Mouse (Mus musculus) liver, embryonic 16.5 days (tissue): Measurements from ENCODE around the gene Cdk9. TPM values are rescaled to one million over a fixed set of nuclear protein-coding genes. Genes with fewer than 3 reads are reported as not detected.

Experiments used
- ATAC-seq: fragments of 200-750 bp; cut with Nextera tagmentation; 2 replicates; pipeline ENCODE4 v1.8.0; 2017; ENCODE audit warnings: low read depth, mild to moderate bottlenecking, moderate number of reproducible peaks, moderate library complexity
- H3K27ac ChIP-seq: fragments of 300-500 bp; sonication (generic); 2 replicates; pipeline ENCODE4 v1.5.1; 2014; ENCODE audit warnings: mild to moderate bottlenecking, low read length
- H3K27me3 ChIP-seq: fragments of 300-500 bp; sonication (generic); 2 replicates; pipeline ENCODE4 v1.6.1; 2014; ENCODE audit warnings: low read depth, low read length, mixed read lengths; ENCODE audit not compliant: control insufficient read depth, insufficient read depth
- H3K36me3 ChIP-seq: fragments of 300-500 bp; sonication (generic); 2 replicates; pipeline ENCODE4 v1.6.1; 2014; ENCODE audit warnings: mild to moderate bottlenecking; ENCODE audit not compliant: control insufficient read depth, insufficient read depth
- H3K4me1 ChIP-seq: fragments of 300-500 bp; sonication (generic); 2 replicates; pipeline ENCODE4 v1.6.1; 2014; ENCODE audit warnings: low read depth, low read length, mixed read lengths; ENCODE audit not compliant: control insufficient read depth
- H3K4me2 ChIP-seq: fragments of 300-500 bp; sonication (generic); 2 replicates; pipeline ENCODE4 v1.6.1; 2014; ENCODE audit warnings: low read depth, low read length, mixed read lengths
- H3K4me3 ChIP-seq: fragments of 300-500 bp; sonication (generic); 2 replicates; pipeline ENCODE4 v1.5.1; 2014; ENCODE audit warnings: low read depth, mild to moderate bottlenecking, low read length
- H3K9ac ChIP-seq: fragments of 300-500 bp; sonication (generic); 2 replicates; pipeline ENCODE4 v1.6.1; 2014; ENCODE audit warnings: low read depth, low read length
- H3K9me3 ChIP-seq: fragments of 300-500 bp; sonication (generic); replicated peaks from 2 replicates; pipeline ENCODE4 v1.6.1; 2016; ENCODE audit warnings: low read length; ENCODE audit not compliant: control insufficient read depth
- WGBS: fragments of 180-500 bp; shearing (Covaris S2); extraction: QIAGEN DNeasy Blood & Tissue Kit; methylation state at CpG from one replicate; pipeline ENCODE4 v1.1.7; 2014; ENCODE audit not compliant: insufficient replicate concordance; 5-methylcytosine and 5-hydroxymethylcytosine counted together
- polyA plus RNA-seq: library from polyadenylated mRNA; unstranded; fragments of >200 nt; fragmentation: Nextera tagmentation; extraction: Ambion mirVana; gene quantifications from 2 replicates; pipeline ENCODE4 v1.2.1, GENCODE M21; 2015

The Cdk9 gene
- polyA plus RNA-seq, 1 experiment from 2014 or later: 40.2 TPM

DNA sequence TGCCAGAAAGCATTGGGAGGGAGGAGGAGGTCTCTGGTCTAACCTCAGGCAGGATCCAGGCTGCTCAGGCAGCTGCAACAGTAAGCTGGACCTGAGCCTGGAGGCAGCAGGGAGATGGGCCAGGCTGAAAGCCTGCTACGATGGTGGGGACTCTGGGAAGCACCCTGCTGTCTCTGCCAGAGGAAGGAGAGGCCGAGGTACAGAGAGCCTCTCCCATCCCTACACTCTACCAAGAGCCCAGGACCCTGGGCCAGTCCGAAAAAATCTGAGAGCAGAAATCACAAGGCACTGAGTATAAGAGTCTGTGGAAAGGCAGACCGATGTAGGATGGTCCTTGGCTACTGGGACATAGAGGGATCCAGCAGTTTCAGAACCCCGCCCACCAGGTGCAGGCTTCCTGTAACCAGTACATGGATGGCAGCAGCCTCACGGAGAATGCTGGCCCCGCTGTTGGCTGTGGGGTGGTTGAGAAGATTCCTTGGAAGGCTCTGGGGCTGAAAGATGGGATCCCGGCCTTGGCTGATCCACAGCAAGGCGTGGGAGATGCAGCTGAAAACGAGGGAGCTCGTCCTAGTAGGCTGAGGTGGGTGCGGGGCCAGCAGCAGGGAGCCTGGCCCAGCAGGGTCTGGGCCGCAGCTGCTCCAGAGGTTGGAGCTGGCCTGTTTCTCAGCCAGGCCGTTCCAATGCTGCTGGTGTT is 30.0 kb downstream of the Cdk9 start:
- Histone ChIP-seq H3K4me2 (no peak overlapping the region), H3K27me3 (no peaks in the 10 kb centered on the region), H3K36me3 (peaks cover 20% of the 10 kb centered on the region), H3K9ac (no peak overlapping the region), H3K4me3 (no peak overlapping the region), H3K27ac (no peak overlapping the region), H3K9me3 (no peaks in the 10 kb centered on the region), H3K4me1 (no peaks in the 10 kb centered on the region; the same call in 1 of the 2 replicates)
- 68% methylated on average over 14 of the region's 14 CpGs for WGBS
- ATAC-seq: no peak

DNA sequence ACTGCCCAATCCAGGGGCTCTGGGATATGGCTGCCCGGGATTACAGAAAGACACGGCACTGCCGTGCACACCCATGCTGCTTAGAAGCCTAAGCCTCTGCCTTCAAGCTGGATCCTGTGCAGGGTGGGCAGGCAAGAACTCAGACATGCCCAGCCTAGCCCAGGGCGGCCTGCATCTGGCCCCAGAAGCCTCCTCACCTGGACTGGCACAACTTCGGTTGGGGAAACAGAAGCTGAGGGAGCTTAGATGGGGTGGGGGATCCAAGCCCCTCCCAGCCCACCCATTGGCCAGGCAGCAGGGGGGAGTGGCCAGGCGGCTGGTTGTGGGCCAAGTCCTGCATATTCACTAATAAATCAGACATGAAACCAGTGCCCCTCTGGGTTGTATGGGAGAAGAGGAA is 31.1 kb downstream of the Cdk9 start:
- no peaks in the 10 kb centered on the region; the same call in 1 of the 2 replicates for H3K4me1 ChIP-seq
- ATAC-seq: no peak
- H3K4me2 ChIP-seq: no peak overlapping the region
- H3K27me3 ChIP-seq: no peaks in the 10 kb centered on the region
- no peak overlapping the region for H3K27ac ChIP-seq
- peaks cover 18% of the 10 kb centered on the region for H3K36me3 ChIP-seq
- H3K9me3 ChIP-seq: no peaks in the 10 kb centered on the region
- no peak overlapping the region for H3K4me3 ChIP-seq
- no peak overlapping the region for H3K9ac ChIP-seq
- WGBS: 66% methylated on average over 6 of the region's 6 CpGs

DNA sequence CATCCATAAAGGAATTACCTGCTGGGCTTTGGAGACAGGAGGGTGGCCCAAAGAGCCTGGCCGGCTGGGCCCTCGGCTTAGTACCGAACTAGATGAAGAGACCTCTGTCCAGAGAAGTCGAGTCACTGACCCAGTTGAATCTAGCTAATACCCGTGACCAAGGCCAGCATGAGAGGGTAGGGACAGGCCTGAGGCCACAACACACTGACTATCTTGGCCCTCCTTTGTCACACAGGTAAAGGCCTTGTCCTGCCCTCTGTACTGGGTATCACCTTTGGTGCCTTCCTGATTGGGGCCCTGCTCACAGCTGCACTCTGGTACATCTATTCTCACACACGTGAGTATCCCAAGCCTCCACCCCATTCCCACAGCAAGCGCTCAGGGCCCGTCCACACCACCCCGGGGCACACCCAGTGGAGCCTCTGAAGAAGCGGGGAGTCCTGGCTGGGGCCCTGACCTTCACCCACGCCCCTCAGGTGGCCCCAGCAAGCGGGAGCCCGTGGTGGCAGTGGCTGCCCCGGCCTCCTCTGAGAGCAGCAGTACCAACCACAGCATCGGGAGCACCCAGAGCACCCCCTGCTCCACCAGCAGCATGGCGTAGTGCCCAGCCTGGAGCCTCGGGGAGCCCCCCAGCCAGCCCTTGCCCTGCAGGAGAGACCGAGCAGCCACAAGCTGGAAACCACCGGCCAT is 31.8 kb downstream of the Cdk9 start:
- Histone ChIP-seq H3K9ac (no peak overlapping the region), H3K4me3 (no peak overlapping the region), H3K4me2 (no peak overlapping the region), H3K9me3 (no peaks in the 10 kb centered on the region), H3K36me3 (peaks cover 14% of the 10 kb centered on the region), H3K4me1 (no peaks in the 10 kb centered on the region; the same call in 1 of the 2 replicates), H3K27me3 (no peaks in the 10 kb centered on the region), H3K27ac (no peak overlapping the region)
- no peak for ATAC-seq
- WGBS: 77% methylated on average over 19 of the region's 19 CpGs

GRCm38 (mm10) chr2:32680051-32680451 is 32.8 kb downstream of the Cdk9 start:
- WGBS: 50% methylated on average over 7 of the region's 7 CpGs
- no peak for ATAC-seq
- no peak overlapping the region for H3K4me2 ChIP-seq
- no peak overlapping the region for H3K4me3 ChIP-seq
- H3K4me1 ChIP-seq: no peaks in the 10 kb centered on the region
- no peaks in the 10 kb centered on the region for H3K27me3 ChIP-seq
- no peak overlapping the region for H3K27ac ChIP-seq
- H3K36me3 ChIP-seq: peaks cover 8% of the 10 kb centered on the region
- H3K9me3 ChIP-seq: no peaks in the 10 kb centered on the region
- H3K9ac ChIP-seq: no peak overlapping the region

GRCm38 (mm10) chr2:32677683-32678082 is 35.2 kb downstream of the Cdk9 start:
- Histone ChIP-seq H3K27ac (no peak overlapping the region), H3K36me3 (0 out of 2 replicates have a peak, but pooled peaks cover 1% of the 10 kb centered on the region), H3K9me3 (no peaks in the 10 kb centered on the region), H3K9ac (no peak overlapping the region), H3K4me3 (no peak overlapping the region), H3K27me3 (no peaks in the 10 kb centered on the region), H3K4me1 (peaks cover 11% of the 10 kb centered on the region), H3K4me2 (no peak overlapping the region)
- no peak for ATAC-seq
- WGBS: 79% methylated on average over 7 of the region's 7 CpGs

GRCm38 (mm10) chr2:32676821-32677220 is 36.1 kb downstream of the Cdk9 start:
- no peaks in the 10 kb centered on the region for H3K9me3 ChIP-seq
- 77% methylated on average over 3 of the region's 3 CpGs for WGBS
- ATAC-seq: no peak
- H3K9ac ChIP-seq: no peak overlapping the region
- H3K36me3 ChIP-seq: no peaks in the 10 kb centered on the region
- H3K4me3 ChIP-seq: no peak overlapping the region
- H3K27me3 ChIP-seq: no peaks in the 10 kb centered on the region
- no peak overlapping the region for H3K27ac ChIP-seq
- H3K4me1 ChIP-seq: peaks cover 11% of the 10 kb centered on the region
- no peak overlapping the region for H3K4me2 ChIP-seq

DNA sequence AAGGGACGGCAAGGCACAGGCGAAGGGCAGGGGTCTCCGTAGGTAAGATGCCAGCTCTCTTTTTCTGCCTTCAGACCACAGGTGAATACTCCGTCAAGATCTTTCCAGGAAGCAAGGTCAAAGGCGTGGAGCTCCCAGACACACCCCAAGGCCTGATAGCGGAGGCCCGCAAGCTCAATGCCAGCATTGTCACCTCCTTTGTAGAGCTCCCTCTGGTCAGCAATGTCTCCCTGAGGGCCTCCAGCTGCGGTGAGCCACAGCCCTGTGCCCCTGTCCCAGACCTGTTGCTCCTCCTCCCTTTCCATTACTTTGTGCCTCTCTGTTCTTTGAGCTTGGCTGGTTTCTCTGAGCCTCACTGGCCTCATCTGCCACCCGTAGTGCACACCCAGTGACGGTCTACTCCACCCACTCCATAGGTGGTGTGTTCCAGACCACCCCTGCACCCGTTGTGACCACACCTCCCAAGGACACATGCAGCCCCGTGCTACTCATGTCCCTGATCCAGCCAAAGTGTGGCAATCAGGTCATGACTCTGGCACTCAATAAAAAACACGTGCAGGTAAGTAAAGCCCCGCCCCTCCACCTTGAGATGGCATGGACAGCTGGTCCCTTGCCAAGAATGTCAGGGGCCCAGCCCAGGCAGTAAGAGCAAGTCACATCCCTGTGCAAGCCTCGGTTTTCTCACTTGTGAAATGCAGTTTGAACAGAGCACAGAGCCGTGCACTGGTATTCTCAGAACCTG is 39.5 kb downstream of the Cdk9 start:
- WGBS: 49% methylated on average over 16 of the region's 16 CpGs
- Histone ChIP-seq H3K27ac (no peak overlapping the region), H3K9me3 (no peaks in the 10 kb centered on the region), H3K36me3 (no peaks in the 10 kb centered on the region), H3K4me1 (peaks cover 11% of the 10 kb centered on the region), H3K27me3 (no peaks in the 10 kb centered on the region), H3K4me3 (no peak overlapping the region), H3K9ac (no peak overlapping the region), H3K4me2 (no peak overlapping the region)
- ATAC-seq: peak; percentile 68

DNA sequence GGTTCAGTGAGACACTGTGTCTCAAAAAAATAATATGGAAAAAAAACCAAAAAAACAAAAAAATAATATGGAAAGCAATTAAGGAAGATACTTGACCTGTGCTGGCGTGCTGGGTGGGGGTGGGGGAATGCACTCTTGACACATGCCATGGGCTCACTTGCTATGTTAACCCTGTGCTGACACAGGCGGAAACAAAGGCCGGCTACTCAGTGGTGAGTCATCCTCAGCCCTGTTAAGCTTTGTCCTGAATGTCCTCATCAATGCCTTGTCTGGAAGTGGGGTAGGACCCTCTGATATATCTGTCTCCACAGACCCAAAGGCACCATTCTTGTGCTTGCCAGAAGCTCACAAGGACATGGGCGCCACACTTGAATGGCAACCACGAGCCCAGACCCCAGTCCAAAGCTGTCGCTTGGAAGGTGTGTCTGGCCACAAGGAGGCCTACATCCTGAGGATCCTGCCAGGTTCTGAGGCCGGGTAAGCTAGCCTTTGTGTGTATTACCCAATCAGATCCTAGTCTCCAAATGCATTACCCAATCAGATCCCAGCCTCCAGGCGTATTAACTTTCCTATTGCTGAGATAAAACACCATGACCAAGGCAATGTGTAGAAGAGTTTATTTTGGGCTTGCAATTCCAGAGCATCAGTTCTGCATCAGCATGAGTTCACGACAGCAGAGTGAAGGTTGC is 40.8 kb downstream of the Cdk9 start:
- WGBS: 64% methylated on average over 9 of the region's 9 CpGs
- no peak for ATAC-seq
- H3K27me3 ChIP-seq: no peaks in the 10 kb centered on the region
- no peak overlapping the region for H3K9ac ChIP-seq
- H3K4me3 ChIP-seq: no peak overlapping the region
- H3K9me3 ChIP-seq: no peaks in the 10 kb centered on the region
- H3K36me3 ChIP-seq: no peaks in the 10 kb centered on the region
- peaks cover 11% of the 10 kb centered on the region for H3K4me1 ChIP-seq
- no peak overlapping the region for H3K27ac ChIP-seq
- no peak overlapping the region for H3K4me2 ChIP-seq
